Mouse (Mus musculus) cerebellum, adult 9-10 months (tissue): ENCODE measurements at regions not wholly inside any gene's neighbourhood (a gene's known extent, or its start where the extent isn't known, plus 50 kb on each side); places are given as distances from the start of the nearest gene placed in this dataset.

ENCODE experiments used
- DNase-seq: peaks from one replicate; pipeline ENCODE4 v3.0.0; 2022

- DNase-seq, result no peak
These were observed 235.4 kb downstream of the Fam49a start for GRCm38 (mm10) chr12:12497277-12497841.

- peak; percentile 7 for DNase-seq
These were observed 234.7 kb downstream of the Fam49a start for GRCm38 (mm10) chr12:12496593-12497141.

- no peak for DNase-seq
These were observed 228.2 kb downstream of the Fam49a start for GRCm38 (mm10) chr12:12490173-12490572.

- DNase-seq, result no peak
These were observed 226.2 kb downstream of the Fam49a start for GRCm38 (mm10) chr12:12488090-12488489.

- DNase-seq, result no peak
These were observed 224.9 kb downstream of the Fam49a start for GRCm38 (mm10) chr12:12486656-12487356.

- no peak for DNase-seq
These were observed 223.2 kb downstream of the Fam49a start for GRCm38 (mm10) chr12:12484921-12485680.

- DNase-seq, result no peak
These were observed 218.5 kb downstream of the Fam49a start for GRCm38 (mm10) chr12:12480451-12480850.

- no peak for DNase-seq
These were observed 190.1 kb downstream of the Fam49a start for GRCm38 (mm10) chr12:12452086-12452485.

- no peak for DNase-seq
These were observed 184.8 kb downstream of the Fam49a start for GRCm38 (mm10) chr12:12446768-12447167.

- no peak for DNase-seq
These were observed 184.3 kb downstream of the Fam49a start for GRCm38 (mm10) chr12:12446281-12446680.

GRCm38 (mm10) chr12:12442872-12443271, 180.9 kb downstream of the Fam49a start:
- DNase-seq, result no peak

GRCm38 (mm10) chr12:12436379-12436778, 174.4 kb downstream of the Fam49a start:
- no peak for DNase-seq

GRCm38 (mm10) chr12:12432597-12432996, 170.7 kb downstream of the Fam49a start:
- no peak for DNase-seq
